Mouse (Mus musculus): ENCODE results near the gene Tnfaip3. TPM values are rescaled to one million over a fixed set of nuclear protein-coding genes. Genes with fewer than 3 reads are reported as not detected.

Gene Tnfaip3
- 1.1 TPM in 2 replicates for polyA plus RNA-seq (2012)

DNA sequence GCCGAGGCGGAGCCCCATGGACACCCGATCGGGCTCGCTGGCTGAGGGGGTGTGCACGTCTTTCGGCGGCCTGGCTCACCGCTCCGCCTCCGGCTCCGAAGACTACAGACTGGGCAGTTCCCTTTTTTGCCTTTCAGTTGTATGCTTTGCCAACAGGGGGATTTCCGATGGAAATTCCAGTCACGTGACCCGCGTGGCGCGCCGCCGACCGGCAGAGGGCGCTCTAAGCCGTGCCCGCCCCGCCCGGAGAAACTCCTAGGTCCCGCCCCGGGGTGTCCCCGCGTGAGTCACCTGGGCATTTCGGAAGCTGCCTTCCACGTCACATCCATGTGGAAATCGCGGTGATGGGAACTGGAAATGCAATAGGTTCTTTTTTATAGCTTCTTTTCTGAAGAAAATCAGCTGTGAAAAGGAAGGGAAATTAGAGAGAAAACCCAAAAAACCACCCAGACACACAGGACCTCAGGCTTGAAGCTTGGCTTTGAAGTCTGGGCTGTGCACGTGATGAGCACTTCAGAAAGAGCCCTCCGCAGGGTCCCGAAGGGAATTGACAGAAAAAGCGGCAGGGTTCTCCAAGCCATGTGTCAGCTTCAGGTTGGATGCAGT is at the start of gene Tnfaip3:
Tnfaip3 (minus strand) TSS at position 401 of the 606 bp plus-strand sequence.
- TF ChIP-seq GATA1 (IDR thresholded peaks at IDR 0.05; ENCODE audit: low read length), result no peak

DNA sequence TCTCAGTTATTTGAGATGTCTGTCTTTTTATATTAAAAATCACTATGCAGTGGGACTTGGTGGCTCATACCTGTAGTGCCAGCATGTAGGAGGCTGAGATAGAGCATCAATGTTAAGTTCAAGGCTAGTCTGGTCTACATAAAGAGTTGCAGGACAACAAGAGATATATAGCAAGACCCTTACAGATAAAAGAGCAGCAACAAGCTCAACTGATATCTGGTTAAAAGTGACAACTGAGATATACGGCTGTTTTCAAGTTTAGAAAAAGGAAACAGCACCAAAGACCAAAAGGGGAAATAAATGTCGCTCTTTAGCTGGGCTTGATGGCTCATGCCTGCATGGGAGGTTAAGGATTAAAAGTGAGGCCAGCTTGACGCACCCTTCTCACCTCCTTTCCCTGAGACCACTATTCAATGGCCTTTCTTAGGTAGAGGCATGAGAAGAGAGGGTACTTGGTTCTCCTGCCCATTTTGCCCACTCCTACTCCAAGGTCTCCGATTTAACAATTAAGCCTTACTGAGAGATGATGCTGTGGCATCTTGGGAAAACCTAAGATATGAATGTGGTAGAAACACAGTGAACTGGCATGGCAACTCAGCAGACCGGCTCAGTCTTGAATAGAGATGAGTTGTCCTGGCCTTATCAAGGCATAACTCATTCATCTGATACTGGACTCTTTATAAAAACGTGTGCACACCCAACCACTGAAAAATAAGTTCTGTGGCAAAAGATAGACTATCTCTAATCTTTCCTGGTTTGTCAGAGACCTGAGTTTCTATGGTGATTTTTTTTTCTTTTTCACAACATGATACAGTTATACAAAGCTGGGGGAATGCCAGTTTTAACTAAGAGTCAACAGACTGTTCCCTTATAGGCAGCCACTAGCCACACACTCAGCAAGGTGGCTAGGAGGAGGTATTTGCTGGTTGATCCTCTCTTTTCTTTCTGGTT is 49.5 kb upstream of the Tnfaip3 start:
- peak; percentile 21 for TF ChIP-seq GATA1 (IDR thresholded peaks at IDR 0.05; ENCODE audit: low read length)

DNA sequence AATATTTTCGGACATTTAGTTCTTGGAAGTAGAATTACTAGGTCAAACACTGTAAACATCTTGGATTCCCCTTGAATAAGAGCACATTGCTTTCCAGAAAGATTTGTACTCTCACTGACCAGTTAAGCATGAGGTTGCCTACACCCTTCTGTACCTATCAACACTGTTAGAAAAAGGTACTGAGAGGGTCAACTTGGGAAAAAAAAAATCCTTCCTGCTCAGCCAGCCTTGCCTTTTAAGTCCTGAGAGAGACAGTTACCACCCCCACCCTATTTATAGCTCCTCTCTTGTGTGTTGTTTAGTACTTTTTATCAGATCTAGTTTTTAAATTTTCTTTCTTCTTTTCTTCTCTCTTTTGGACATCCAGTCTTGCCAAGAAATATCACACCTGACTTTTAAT is 48.2 kb upstream of the Tnfaip3 start:
- no peak for TF ChIP-seq GATA1 (IDR thresholded peaks at IDR 0.05; ENCODE audit: low read length)

GRCm38 (mm10) chr10:19063208-19063607 is 47.8 kb upstream of the Tnfaip3 start:
- TF ChIP-seq GATA1 (IDR thresholded peaks at IDR 0.05; ENCODE audit: low read length), result no peak

- TF ChIP-seq GATA1 (IDR thresholded peaks at IDR 0.05; ENCODE audit: low read length), result no peak
Measured at GRCm38 (mm10) chr10:19062098-19062905, 46.8 kb upstream of the Tnfaip3 start.

DNA sequence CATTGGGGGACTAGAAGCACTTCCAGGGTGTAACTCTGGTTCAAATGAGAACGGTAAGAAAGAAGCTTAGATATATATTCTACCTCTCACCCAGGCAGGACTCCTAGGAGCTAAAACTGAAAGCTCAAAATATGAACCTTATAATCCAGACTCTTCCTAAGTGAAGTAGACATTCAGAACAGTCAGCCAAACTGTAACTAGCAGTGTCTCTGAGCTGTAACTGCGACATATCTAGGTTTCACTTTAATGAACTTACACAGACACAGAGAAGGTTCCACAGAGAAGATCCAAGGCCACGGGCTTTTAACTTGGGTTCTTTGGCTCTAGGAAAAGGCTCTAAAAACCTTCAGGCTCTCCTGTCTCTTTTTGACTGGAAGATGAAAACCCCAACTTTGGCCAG is 45.7 kb upstream of the Tnfaip3 start:
- TF ChIP-seq GATA1 (IDR thresholded peaks at IDR 0.05; ENCODE audit: low read length), result no peak

GRCm38 (mm10) chr10:19053524-19053923 is 38.1 kb upstream of the Tnfaip3 start:
- no peak for TF ChIP-seq GATA1 (IDR thresholded peaks at IDR 0.05; ENCODE audit: low read length)

DNA sequence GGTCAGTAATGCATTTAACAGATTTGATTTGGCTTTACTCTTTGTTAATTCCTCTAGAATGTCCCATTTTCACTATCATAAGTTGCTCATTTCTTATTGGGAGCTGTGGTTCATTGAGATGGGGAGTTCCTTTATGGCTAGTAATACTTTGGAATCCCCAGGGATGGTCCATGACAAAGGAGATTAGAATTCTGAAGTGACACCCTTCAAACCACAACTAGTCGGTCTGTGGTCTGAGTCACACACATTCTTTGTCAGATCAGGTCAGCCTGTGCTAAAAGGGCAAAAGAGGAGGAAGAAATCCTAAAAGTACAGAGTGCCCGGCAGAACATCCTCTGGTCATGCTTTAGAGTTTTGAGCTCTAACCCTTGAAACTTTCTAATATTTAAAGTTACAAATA is 30.5 kb upstream of the Tnfaip3 start:
- no peak for TF ChIP-seq GATA1 (IDR thresholded peaks at IDR 0.05; ENCODE audit: low read length)

GRCm38 (mm10) chr10:19044765-19045516 is 29.5 kb upstream of the Tnfaip3 start:
- no peak for TF ChIP-seq GATA1 (IDR thresholded peaks at IDR 0.05; ENCODE audit: low read length)

GRCm38 (mm10) chr10:19043529-19044262 is 28.2 kb upstream of the Tnfaip3 start:
- no peak for TF ChIP-seq GATA1 (IDR thresholded peaks at IDR 0.05; ENCODE audit: low read length)

DNA sequence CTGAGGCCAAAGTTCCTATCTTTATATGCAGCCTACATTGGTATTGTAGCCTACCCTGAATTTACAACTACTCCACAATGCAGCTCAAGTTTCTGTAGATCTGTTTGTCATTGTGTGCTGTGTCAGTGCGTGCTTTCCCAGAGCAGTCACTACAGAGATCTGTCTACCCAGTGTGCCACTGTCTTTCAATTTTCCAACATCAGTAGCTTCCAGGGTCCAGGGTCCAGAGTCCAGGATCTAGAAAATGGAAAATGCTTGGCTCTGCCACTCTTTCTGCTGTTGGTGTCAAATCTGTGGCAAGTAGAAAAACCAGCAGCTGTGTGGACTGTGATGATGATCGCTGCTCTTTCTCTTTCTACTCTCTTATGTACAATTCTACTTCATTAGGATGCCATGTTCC is 24.7 kb upstream of the Tnfaip3 start:
- TF ChIP-seq GATA1 (IDR thresholded peaks at IDR 0.05; ENCODE audit: low read length), result no peak

GRCm38 (mm10) chr10:19034764-19035163 is 19.3 kb upstream of the Tnfaip3 start:
- TF ChIP-seq GATA1 (IDR thresholded peaks at IDR 0.05; ENCODE audit: low read length), result no peak

- no peak for TF ChIP-seq GATA1 (IDR thresholded peaks at IDR 0.05; ENCODE audit: low read length)
Measured at GRCm38 (mm10) chr10:19033696-19034095, 18.2 kb upstream of the Tnfaip3 start.

DNA sequence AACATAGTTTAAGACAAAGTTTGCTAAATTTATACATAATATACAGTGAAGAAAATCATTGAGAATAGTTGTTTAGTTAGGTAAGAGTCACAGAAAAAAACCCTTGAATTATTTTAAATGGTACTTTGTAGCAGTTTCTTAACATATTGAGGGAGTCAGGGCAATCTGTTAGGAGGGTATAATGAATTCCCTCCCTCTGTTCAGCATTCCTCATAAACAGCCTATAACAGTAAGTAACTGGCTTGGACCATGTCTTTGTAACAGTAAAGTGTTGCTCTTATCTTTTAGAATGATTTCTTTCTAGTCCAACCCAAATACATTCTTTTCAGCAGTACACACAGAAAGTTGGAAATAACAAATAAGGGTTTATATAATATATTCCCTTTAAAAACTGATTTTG is 16.4 kb upstream of the Tnfaip3 start:
- no peak for TF ChIP-seq GATA1 (IDR thresholded peaks at IDR 0.05; ENCODE audit: low read length)

All from G1E-ER4 (cell line).